Comparison of ENCODE assay signal across 21 mouse cellular contexts in genomic region chr4:47023949-47024348, GRCm38 (mm10).
"Had no signal": no experiment of that assay in that cellular context is flagged by ENCODE, and none has a peak within 500 bp of the region (broad histone marks: within the 10 kb centered on the region; RNA-seq: fewer than 3 reads in every experiment).

No protein-coding gene starts in this region.

- DNase-seq: liver; lung, adult 18-20 months; lung, postnatal 10 days; lung, postnatal 36 days; midbrain, embryonic 14.5 days; right cerebral cortex, adult 18-20 months; right cerebral cortex, postnatal 14 days; right cerebral cortex, postnatal 4 days; thymus, adult 2 months; thymus, postnatal 14 days; thymus, postnatal 4 days had no signal

- ATAC-seq: liver, embryonic 12.5 days had no signal

- H3K27ac ChIP-seq: kidney, postnatal 0 days; limb, embryonic 10.5 days; limb, embryonic 13.5 days; liver, embryonic 12.5 days; liver, embryonic 15.5 days; lung, embryonic 15.5 days; neural tube, embryonic 12.5 days; neural tube, embryonic 15.5 days; stomach, postnatal 0 days had no signal

- H3K4me3 ChIP-seq: limb, embryonic 10.5 days; limb, embryonic 13.5 days; liver, embryonic 12.5 days; liver, embryonic 15.5 days; lung, embryonic 15.5 days; megakaryocyte, embryonic 14.5 days; neural tube, embryonic 12.5 days; neural tube, embryonic 15.5 days had no signal
